Mouse (Mus musculus) small intestine, adult 2 months (tissue): ENCODE results near the gene Cir1.

Source experiments
- CTCF ChIP-seq: fragments of 200-500 bp; IDR thresholded peaks from 2 replicates; pipeline ENCODE4 v1.5.1; 2012; ENCODE audit warnings: low read depth, mild to moderate bottlenecking, control low read depth, inconsistent platforms, low read length, moderate library complexity, mixed read lengths; ENCODE audit not compliant: insufficient replicate concordance, insufficient read length; ENCODE audit errors: extremely low read depth
- POLR2A ChIP-seq: fragments of 200-500 bp; IDR thresholded peaks from 2 replicates; pipeline ENCODE4 v1.6.1; 2012; ENCODE audit warnings: low read depth, mild to moderate bottlenecking, control low read depth, inconsistent platforms, low read length, moderate library complexity

GRCm38 (mm10) chr2:73241299-73241698, 71.2 kb downstream of the Cir1 start:
- no peak for TF ChIP-seq CTCF
- TF ChIP-seq POLR2A = no peak
